Mouse (Mus musculus): ENCODE data around the gene Ppm1h. TPM values are rescaled to one million over a fixed set of nuclear protein-coding genes. Genes with fewer than 3 reads are reported as not detected.

Gene Ppm1h
- total and polyA plus RNA-seq, 3 experiments = 1.2 to 1.3 (median 1.3) TPM

- dilution Hi-C loops (cut with MboI; ENCODE audit: extremely low pct_ligation_motif_present, extremely low pct_unique_long_range_greater_than_20kb, low sequenced_read_pairs) (no loop called here), in situ Hi-C loops (cut with MboI; ENCODE audit: low pct_ligation_motif_present, low pct_unique_long_range_greater_than_20kb, low sequenced_read_pairs) (no loop called here)
- Histone ChIP-seq H3K27ac (ENCODE audit: insufficient read depth, low read depth) (no peak overlapping the region), H3K36me3 (replicated peaks in 1 of 2; ENCODE audit: control insufficient read depth in 1 of 2, insufficient read depth in 1 of 2, low read length in 1 of 2) (no peaks in the 10 kb centered on the region), H3K9ac (ENCODE audit: insufficient read depth, low read depth) (no peak overlapping the region), H3K9me3 (replicated peaks; ENCODE audit: low read length) (no peaks in the 10 kb centered on the region), H3K4me1 (ENCODE audit: control insufficient read depth in 1 of 2, insufficient read depth in 2 of 2) (peaks cover 16 to 47% of the 10 kb centered on the region in 2 experiments), H3K4me3 (replicated peaks in 1 of 3; ENCODE audit: low read depth in 2 of 3, low read length in 2 of 3, poor library complexity in 1 of 3) (no peak overlapping the region), H3K27me3 (replicated peaks) (no peaks in the 10 kb centered on the region), H3K4me2 (ENCODE audit: insufficient read depth, low read depth, poor library complexity, severe bottlenecking) (no peak overlapping the region), H3K79me2 (replicated peaks; ENCODE audit: control insufficient read depth, extremely low read depth, insufficient read depth, poor library complexity, severe bottlenecking) (no peaks in the 10 kb centered on the region)
- no peak for DNase-seq (ENCODE audit: extremely low read depth)
- TF ChIP-seq SIN3A (IDR thresholded peaks at IDR 0.05; ENCODE audit: low read length) (no peak), RCOR1 (conservative IDR thresholded peaks at IDR 0.05; ENCODE audit: low read depth, low read length) (no peak), POLR2AphosphoS2 (IDR thresholded peaks at IDR 0.05; ENCODE audit: low read depth, low read length) (no peak), ZKSCAN1 (IDR thresholded peaks at IDR 0.05; ENCODE audit: borderline replicate concordance, low read depth, low read length) (no peak), ZMIZ1 (IDR thresholded peaks at IDR 0.05; ENCODE audit: low read depth, low read length) (no peak), ZNF384 (IDR thresholded peaks at IDR 0.05; ENCODE audit: low read depth, low read length) (no peak), MYC (IDR thresholded peaks at IDR 0.05; ENCODE audit: low read depth, low read length) (no peak), USF1 (IDR thresholded peaks at IDR 0.05; ENCODE audit: low read depth, low read length) (no peak), GABPA (IDR thresholded peaks at IDR 0.05; ENCODE audit: insufficient replicate concordance, low read depth, low read length) (no peak)
Observed at GRCm38 (mm10) chr10:122763596-122763995, 85.0 kb downstream of the Ppm1h start.

- dilution Hi-C loops (cut with MboI; ENCODE audit: extremely low pct_ligation_motif_present, extremely low pct_unique_long_range_greater_than_20kb, low sequenced_read_pairs) = no loop called here
- Histone ChIP-seq H3K79me2 (replicated peaks; ENCODE audit: control insufficient read depth, extremely low read depth, insufficient read depth, poor library complexity, severe bottlenecking) (no peaks in the 10 kb centered on the region), H3K4me1 (ENCODE audit: control insufficient read depth in 1 of 2, insufficient read depth in 2 of 2) (peaks cover 14 to 37% of the 10 kb centered on the region in 2 experiments; a peak in 3 of 4 replicates), H3K9me3 (replicated peaks; ENCODE audit: low read length) (no peaks in the 10 kb centered on the region), H3K4me3 (replicated peaks in 1 of 3; ENCODE audit: low read depth in 2 of 3, low read length in 2 of 3, poor library complexity in 1 of 3) (no peak overlapping the region), H3K36me3 (replicated peaks in 1 of 2; ENCODE audit: control insufficient read depth in 1 of 2, insufficient read depth in 1 of 2, low read length in 1 of 2) (no peaks in the 10 kb centered on the region), H3K27ac (ENCODE audit: insufficient read depth, low read depth) (no peak overlapping the region), H3K4me2 (ENCODE audit: insufficient read depth, low read depth, poor library complexity, severe bottlenecking) (no peak overlapping the region), H3K27me3 (replicated peaks) (no peaks in the 10 kb centered on the region), H3K9ac (ENCODE audit: insufficient read depth, low read depth) (no peak overlapping the region)
- in situ Hi-C loops (cut with MboI; ENCODE audit: low pct_ligation_motif_present, low pct_unique_long_range_greater_than_20kb, low sequenced_read_pairs) = no loop called here
- no peak for DNase-seq (ENCODE audit: extremely low read depth)
- no peak for TF ChIP-seq GABPA (IDR thresholded peaks at IDR 0.05; ENCODE audit: insufficient replicate concordance, low read depth, low read length)
- TF ChIP-seq EP300 (IDR thresholded peaks at IDR 0.05; ENCODE audit: low read length) = no peak
- no peak for TF ChIP-seq IRF4 (IDR thresholded peaks at IDR 0.05; ENCODE audit: low read depth, low read length)
- no peak for TF ChIP-seq NRF1 (IDR thresholded peaks at IDR 0.05; ENCODE audit: low read depth, low read length)
- no peak for TF ChIP-seq POLR2AphosphoS2 (IDR thresholded peaks at IDR 0.05; ENCODE audit: low read depth, low read length)
- TF ChIP-seq KAT2A (IDR thresholded peaks at IDR 0.05; ENCODE audit: insufficient replicate concordance, low read length) = no peak
Observed at GRCm38 (mm10) chr10:122764653-122765052, 86.1 kb downstream of the Ppm1h start.

GRCm38 (mm10) chr10:122765521-122765920 lies 87.0 kb downstream of the Ppm1h start:
- no peak overlapping the region for H3K9ac ChIP-seq (ENCODE audit: insufficient read depth, low read depth)
- no peaks in the 10 kb centered on the region for H3K79me2 ChIP-seq (replicated peaks; ENCODE audit: control insufficient read depth, extremely low read depth, insufficient read depth, poor library complexity, severe bottlenecking)
- dilution Hi-C loops (cut with MboI; ENCODE audit: extremely low pct_ligation_motif_present, extremely low pct_unique_long_range_greater_than_20kb, low sequenced_read_pairs) = no loop called here
- no peaks in the 10 kb centered on the region for H3K9me3 ChIP-seq (replicated peaks; ENCODE audit: low read length)
- in situ Hi-C loops (cut with MboI; ENCODE audit: low pct_ligation_motif_present, low pct_unique_long_range_greater_than_20kb, low sequenced_read_pairs) = no loop called here
- no peak overlapping the region for H3K4me2 ChIP-seq (ENCODE audit: insufficient read depth, low read depth, poor library complexity, severe bottlenecking)
- H3K4me3 ChIP-seq (replicated peaks in 1 of 3; ENCODE audit: low read depth in 2 of 3, low read length in 2 of 3, poor library complexity in 1 of 3) = no peak overlapping the region
- no peaks in the 10 kb centered on the region for H3K36me3 ChIP-seq (replicated peaks in 1 of 2; ENCODE audit: control insufficient read depth in 1 of 2, insufficient read depth in 1 of 2, low read length in 1 of 2)
- no peak overlapping the region for H3K27ac ChIP-seq (ENCODE audit: insufficient read depth, low read depth)
- no peaks in the 10 kb centered on the region for H3K27me3 ChIP-seq (replicated peaks)
- H3K4me1 ChIP-seq (ENCODE audit: control insufficient read depth in 1 of 2, insufficient read depth in 2 of 2) = peaks cover 11 to 28% of the 10 kb centered on the region in 2 experiments; a peak in 3 of 4 replicates
- peak; percentile 31; the same call in 1 of the 2 replicates for TF ChIP-seq EP300 (IDR thresholded peaks at IDR 0.05; ENCODE audit: low read length)
- no peak for TF ChIP-seq MYC (IDR thresholded peaks at IDR 0.05; ENCODE audit: low read depth, low read length)
- no peak for DNase-seq (ENCODE audit: extremely low read depth)
